ENCODE assay signal across 24 mouse cellular contexts in the genomic region with DNA sequence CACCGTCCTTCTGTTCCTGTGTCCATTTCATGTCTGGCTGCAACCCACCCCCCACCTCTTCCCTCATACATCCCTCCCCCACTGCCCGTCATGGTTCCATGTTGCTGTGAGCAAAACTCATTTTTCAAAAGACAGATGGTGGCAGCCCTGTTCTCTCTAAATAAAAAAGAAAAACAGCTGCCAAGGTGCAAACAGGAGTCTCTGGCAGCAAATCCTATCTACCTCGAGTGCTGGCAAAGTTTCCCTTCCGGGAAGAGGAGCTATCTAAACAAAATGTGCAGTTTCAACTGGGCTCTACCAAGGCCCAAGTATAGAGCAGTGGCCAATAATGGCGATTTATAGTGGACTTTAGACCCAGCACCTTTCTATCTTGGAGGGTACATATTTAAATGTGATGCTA.
A peak's percentile ranks its signal among the peaks of the same experiment; 100 is the strongest.
DNase-seq lines count a peak whose midpoint lies in the region; ATAC-seq and TF ChIP-seq lines count a peak whose summit lies in the region.
"Had no signal": no experiment of that assay in that cellular context is flagged by ENCODE, and none has a peak within 500 bp of the region (broad histone marks: within the 10 kb centered on the region; RNA-seq: fewer than 3 reads in every experiment).

No protein-coding gene starts in this region.

- no peaks in the 10 kb centered on the region for H3K36me3 ChIP-seq in forebrain, embryonic 14.5 days (ENCODE audit: control insufficient read depth, insufficient read depth, low read length)
- no peaks in the 10 kb centered on the region for H3K36me3 ChIP-seq in forebrain, embryonic 12.5 days (replicated peaks)
- H3K36me3 ChIP-seq: embryonic facial prominence, embryonic 13.5 days; G1E; intestine, embryonic 15.5 days; kidney, embryonic 15.5 days; limb, embryonic 15.5 days had no signal

- no peak for TF ChIP-seq CTCF in brain, embryonic 14.5 days (IDR thresholded peaks at IDR 0.05; ENCODE audit: borderline replicate concordance, extremely low read depth, insufficient read depth, insufficient read length)

- H3K27me3 ChIP-seq in forebrain, embryonic 14.5 days (replicated peaks; ENCODE audit: control insufficient read depth, insufficient read depth, low read length) = no peaks in the 10 kb centered on the region
- no peaks in the 10 kb centered on the region for H3K27me3 ChIP-seq in forebrain, embryonic 12.5 days
- H3K27me3 ChIP-seq: embryonic facial prominence, embryonic 13.5 days; intestine, embryonic 15.5 days; kidney, embryonic 15.5 days; limb, embryonic 15.5 days had no signal

- H3K27ac ChIP-seq in forebrain, embryonic 14.5 days (ENCODE audit: low read depth, low read length) = no peak overlapping the region
- H3K27ac ChIP-seq in forebrain, embryonic 12.5 days = no peak overlapping the region
- H3K27ac ChIP-seq: embryonic facial prominence, embryonic 13.5 days; gastrocnemius, adult 2 months; intestine, embryonic 15.5 days; kidney, embryonic 15.5 days; limb, embryonic 15.5 days had no signal

- H3K9me3 ChIP-seq in forebrain, embryonic 14.5 days (replicated peaks; ENCODE audit: control insufficient read depth, low read length) = no peaks in the 10 kb centered on the region
- H3K9me3 ChIP-seq in forebrain, embryonic 12.5 days = no peaks in the 10 kb centered on the region
- H3K9me3 ChIP-seq: embryonic facial prominence, embryonic 13.5 days; intestine, embryonic 15.5 days; kidney, embryonic 15.5 days; limb, embryonic 15.5 days had no signal

- 70% methylated on average over 5 of the region's 5 CpGs for WGBS in forebrain, embryonic 14.5 days
- WGBS in forebrain, embryonic 12.5 days = 77% methylated on average over 5 of the region's 5 CpGs

- DNase-seq in forebrain, embryonic 14.5 days (ENCODE audit: low spot score) = peak; percentile 54
- DNase-seq in layer of hippocampus, adult 9-11 months = peak; percentile 14
- no peak for DNase-seq in layer of hippocampus, postnatal 25 days (ENCODE audit: extremely low spot score in 1 of 2, low spot score in 1 of 2)
- DNase-seq in brain, embryonic 14.5 days (ENCODE audit: low read depth) = peak; percentile 50
- DNase-seq in cerebellum, postnatal 10 days = peak; percentile 27 to 41
- DNase-seq in urinary bladder, postnatal 10 days (ENCODE audit: low spot score) = no peak
- DNase-seq: adrenal gland, postnatal 25 days; gastrocnemius, adult 2 months; heart, adult 18-20 months; heart, postnatal 36 days; liver, postnatal 0 days; lung, postnatal 14 days; midbrain, embryonic 14.5 days; retina, postnatal 1 day; thymus, postnatal 14 days had no signal

- H3K4me2 ChIP-seq in forebrain, embryonic 14.5 days (ENCODE audit: low read length) = no peak overlapping the region
- no peak overlapping the region for H3K4me2 ChIP-seq in forebrain, embryonic 12.5 days
- H3K4me2 ChIP-seq: embryonic facial prominence, embryonic 13.5 days; intestine, embryonic 15.5 days; kidney, embryonic 15.5 days; limb, embryonic 15.5 days had no signal

- H3K4me3 ChIP-seq in forebrain, embryonic 14.5 days (ENCODE audit: low read depth, low read length) = no peak overlapping the region
- no peak overlapping the region for H3K4me3 ChIP-seq in forebrain, embryonic 12.5 days (replicated peaks)
- H3K4me3 ChIP-seq: embryonic facial prominence, embryonic 13.5 days; gastrocnemius, adult 2 months; intestine, embryonic 15.5 days; kidney, embryonic 15.5 days; limb, embryonic 15.5 days; myocyte had no signal

- TF ChIP-seq POLR2A in brain, embryonic 14.5 days (IDR thresholded peaks at IDR 0.05; ENCODE audit: borderline replicate concordance, extremely low read depth, insufficient read depth, insufficient read length, poor library complexity, severe bottlenecking) = no peak

- H3K4me1 ChIP-seq in forebrain, embryonic 14.5 days (ENCODE audit: control insufficient read depth, insufficient read depth, low read length) = peaks cover 5% of the 10 kb centered on the region; the same call in 1 of the 2 replicates
- no peaks in the 10 kb centered on the region for H3K4me1 ChIP-seq in forebrain, embryonic 12.5 days
- H3K4me1 ChIP-seq: embryonic facial prominence, embryonic 13.5 days; intestine, embryonic 15.5 days; kidney, embryonic 15.5 days; limb, embryonic 15.5 days had no signal

- ATAC-seq in forebrain, embryonic 14.5 days = no peak
- ATAC-seq in forebrain, embryonic 12.5 days (ENCODE audit: low FRiP score) = no peak
- no peak for ATAC-seq in granulocyte monocyte progenitor cell, adult 5-6 weeks (replicated peaks; ENCODE audit: poor library complexity, severe bottlenecking)
- ATAC-seq: activated CD4-positive, CD25-positive, alpha-beta regulatory T cell, adult 4 months; intestine, embryonic 15.5 days; liver, postnatal 0 days had no signal

- no peak overlapping the region for H3K9ac ChIP-seq in forebrain, embryonic 14.5 days (ENCODE audit: low read length)
- H3K9ac ChIP-seq in forebrain, embryonic 12.5 days = no peak overlapping the region
- H3K9ac ChIP-seq: embryonic facial prominence, embryonic 13.5 days; intestine, embryonic 15.5 days; kidney, embryonic 15.5 days; limb, embryonic 15.5 days; liver, postnatal 0 days had no signal

Comparison
In these comparisons a context has a peak if more than half of its experiments do, and no peak if none do; other contexts are left out.
1. DNase-seq: peak in forebrain, embryonic 14.5 days (single experiment), layer of hippocampus, adult 9-11 months (single experiment), brain, embryonic 14.5 days (single experiment) and cerebellum, postnatal 10 days (2 of 2); none in layer of hippocampus, postnatal 25 days (0 of 2) and urinary bladder, postnatal 10 days (single experiment).